Mouse (Mus musculus) adrenal gland, adult 8-10 months (tissue): ENCODE data around the gene Tmem176a. TPM values are rescaled to one million over a fixed set of nuclear protein-coding genes. Genes with fewer than 3 reads are reported as not detected.

Source experiments
- DNase-seq: peaks from one replicate; pipeline ENCODE4 v3.0.0; 2022
- total RNA-seq, 4 experiments: library from RNA; stranded (reverse); gene quantifications; 2 replicates each; pipeline ENCODE4 v1.2.4; 2022

The Tmem176a gene
- total RNA-seq, 4 experiments from 2014 or later: 404 to 478 (median 432) TPM

GRCm38 (mm10) chr6:48894938-48895818 lies 54.5 kb downstream of the Tmem176a start:
- no peak for DNase-seq

GRCm38 (mm10) chr6:48895941-48896340 lies 55.2 kb downstream of the Tmem176a start:
- DNase-seq: no peak

Other genes with a start within 250 kb of the Tmem176a start
- gene Repin1, start 247.0 kb upstream of the Tmem176a start, total RNA-seq: 10 to 100 TPM; 59.1 to 84.5 (median 79.5) TPM
- gene Gm44965, start 247.0 kb upstream of the Tmem176a start, total RNA-seq: 1 to 10 TPM in 3 of 4 experiments, not detected in 1; 1.8 to 7.7 (median 2.6) TPM
- gene Zfp775, start 238.9 kb upstream of the Tmem176a start, total RNA-seq: 10 to 100 TPM; 10.8 to 14.9 (median 13.4) TPM
- 1 to 10 TPM; 1.9 to 6.3 (median 4.1) TPM for gene AI854703, start 214.2 kb upstream of the Tmem176a start, total RNA-seq
- gene Gimap8, start 193.7 kb upstream of the Tmem176a start, total RNA-seq: 10 to 100 TPM in 2 of 4 experiments, 1 to 10 TPM in 2; 9.1 to 15.2 (median 11.7) TPM
- 1 to 10 TPM; 6.9 to 8.3 (median 7.0) TPM for gene Gimap9, start 164.8 kb upstream of the Tmem176a start, total RNA-seq
- gene Gimap4, start 156.4 kb upstream of the Tmem176a start, total RNA-seq: 10 to 100 TPM; 29.1 to 56.5 (median 49.4) TPM
- 10 to 100 TPM; 53.5 to 89.6 (median 66.6) TPM for gene Gimap6, start 132.7 kb upstream of the Tmem176a start, total RNA-seq
- gene Gm28053, start 122.3 kb upstream of the Tmem176a start, total RNA-seq: 1 to 10 TPM; 1.9 to 6.3 (median 3.6) TPM
- under 1 TPM in 3 of 4 experiments, not detected in 1; 0.28 to 0.83 (median 0.52) TPM for gene Gimap7, start 122.3 kb upstream of the Tmem176a start, total RNA-seq
- gene Gimap1, start 101.9 kb upstream of the Tmem176a start, total RNA-seq: 10 to 100 TPM in 3 of 4 experiments, 1 to 10 TPM in 1; 7.4 to 18.7 (median 11.0) TPM
- gene Gimap5, start 94.7 kb upstream of the Tmem176a start, total RNA-seq: 10 to 100 TPM; 13.9 to 22.5 (median 16.9) TPM
- 10 to 100 TPM in 3 of 4 experiments, 1 to 10 TPM in 1; 9.6 to 18.3 (median 13.7) TPM for gene Gimap3, start 70.1 kb upstream of the Tmem176a start, total RNA-seq
- 100 to 1,000 TPM; 722 to 872 (median 775) TPM for gene Tmem176b, start 577 bp downstream of the Tmem176a start, total RNA-seq
- not detected for gene Aoc1, start 32.0 kb downstream of the Tmem176a start, total RNA-seq
- not detected for gene 1600015I10Rik, start 89.0 kb downstream of the Tmem176a start, total RNA-seq
- gene Doxl2, start 134.0 kb downstream of the Tmem176a start, total RNA-seq: under 1 TPM in 1 of 4 experiments, not detected in 3; 0.24 TPM
- gene Svs1, start 145.9 kb downstream of the Tmem176a start, total RNA-seq: under 1 TPM in 2 of 4 experiments, not detected in 2; 0.14 to 0.32 TPM
- gene Gpnmb, start 195.6 kb downstream of the Tmem176a start, total RNA-seq: 10 to 100 TPM in 2 of 4 experiments, 1 to 10 TPM in 2; 2.0 to 60.7 (median 23.2) TPM
- 10 to 100 TPM; 34.6 to 53.2 (median 41.2) TPM for gene Malsu1, start 232.9 kb downstream of the Tmem176a start, total RNA-seq